Mouse (Mus musculus): ENCODE measurements around the gene Abca2.
"Not testable (repeated sequence)": the region's sequence is repeated elsewhere in the genome, so short reads cannot be mapped to it uniquely, and the experiment has no call there.

Gene Abca2

DNA sequence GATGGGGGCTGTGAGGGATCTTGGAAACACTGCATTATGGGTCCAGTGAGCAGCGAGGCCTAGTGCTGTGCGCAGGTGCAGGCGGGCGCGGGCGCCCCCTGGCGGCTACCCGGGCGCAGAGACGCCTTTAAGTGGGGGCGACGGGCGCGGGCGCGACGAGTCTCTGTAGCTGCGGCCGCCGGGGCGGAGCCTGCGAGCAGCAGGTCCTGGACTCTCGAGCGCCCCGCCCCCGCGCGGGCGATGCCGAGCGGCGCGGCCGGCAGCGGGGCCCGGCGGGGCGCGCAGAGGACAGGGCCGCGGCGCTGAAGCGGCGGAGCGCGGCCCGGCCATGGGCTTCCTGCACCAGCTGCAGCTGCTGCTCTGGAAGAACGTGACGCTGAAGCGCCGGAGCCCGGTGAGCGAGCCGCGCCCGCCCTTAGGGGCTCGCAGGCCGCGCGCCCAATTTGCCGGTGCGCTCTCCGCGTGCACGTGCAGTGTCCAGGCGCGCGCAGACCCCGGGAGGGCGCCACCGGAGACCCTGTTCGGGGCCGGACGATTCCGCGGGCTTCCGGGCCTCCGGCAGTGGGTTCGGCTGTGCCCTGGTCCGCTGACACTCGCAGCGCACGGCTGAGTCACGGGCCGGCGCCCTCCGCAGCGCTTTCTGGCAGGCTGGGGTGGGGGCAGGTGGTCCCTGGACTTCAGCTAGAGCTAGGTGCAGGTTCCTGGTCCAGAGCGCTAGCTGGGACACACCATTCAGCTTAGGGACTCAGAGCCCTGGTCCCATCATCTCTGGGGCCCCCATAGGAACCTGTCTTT is at the start of gene Abca2:
Gene Abca2 (plus strand): TSS at position 262 of the 795 bp plus-strand sequence.
- DNase-seq: peak; percentile 97 to 99

DNA sequence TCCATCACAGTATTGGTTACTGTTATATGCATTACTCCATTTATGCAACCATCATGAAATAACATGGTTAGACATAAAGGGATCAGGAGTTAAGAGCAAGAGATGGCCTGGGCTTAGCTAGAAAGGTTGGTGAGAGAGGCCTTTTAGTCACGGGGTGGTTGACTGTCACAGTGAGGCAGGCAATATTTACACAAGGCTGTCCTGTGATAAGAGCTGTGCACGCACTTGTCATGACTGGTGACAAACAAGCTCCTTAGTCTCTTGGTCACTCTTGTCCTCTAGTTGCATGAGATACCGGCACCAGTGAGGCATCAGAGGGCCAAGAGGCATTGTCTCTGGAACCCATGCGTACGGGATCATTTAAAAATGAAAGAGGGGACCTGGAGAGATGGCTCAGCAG is 44.0 kb upstream of the Abca2 start:
- DNase-seq: no peak

DNA sequence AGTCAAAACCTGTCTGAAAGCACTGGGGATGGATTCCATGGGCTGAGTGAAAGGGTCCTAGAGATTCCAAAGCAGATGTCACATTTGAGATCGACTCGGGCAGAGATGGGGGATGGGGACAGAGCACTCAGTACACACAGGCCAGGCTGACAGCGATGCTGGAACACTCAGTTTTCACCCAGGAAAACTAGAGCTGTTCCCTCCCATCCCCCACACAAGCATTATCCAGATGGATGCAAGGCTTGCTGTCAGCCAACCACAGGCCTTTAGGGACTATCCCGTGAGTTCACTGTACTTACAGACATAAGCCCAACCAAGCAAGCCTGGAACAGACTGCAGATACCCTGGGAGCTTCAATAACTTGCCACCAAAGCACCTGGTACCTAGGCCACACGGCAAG is 37.2 kb upstream of the Abca2 start:
- DNase-seq: no peak

DNA sequence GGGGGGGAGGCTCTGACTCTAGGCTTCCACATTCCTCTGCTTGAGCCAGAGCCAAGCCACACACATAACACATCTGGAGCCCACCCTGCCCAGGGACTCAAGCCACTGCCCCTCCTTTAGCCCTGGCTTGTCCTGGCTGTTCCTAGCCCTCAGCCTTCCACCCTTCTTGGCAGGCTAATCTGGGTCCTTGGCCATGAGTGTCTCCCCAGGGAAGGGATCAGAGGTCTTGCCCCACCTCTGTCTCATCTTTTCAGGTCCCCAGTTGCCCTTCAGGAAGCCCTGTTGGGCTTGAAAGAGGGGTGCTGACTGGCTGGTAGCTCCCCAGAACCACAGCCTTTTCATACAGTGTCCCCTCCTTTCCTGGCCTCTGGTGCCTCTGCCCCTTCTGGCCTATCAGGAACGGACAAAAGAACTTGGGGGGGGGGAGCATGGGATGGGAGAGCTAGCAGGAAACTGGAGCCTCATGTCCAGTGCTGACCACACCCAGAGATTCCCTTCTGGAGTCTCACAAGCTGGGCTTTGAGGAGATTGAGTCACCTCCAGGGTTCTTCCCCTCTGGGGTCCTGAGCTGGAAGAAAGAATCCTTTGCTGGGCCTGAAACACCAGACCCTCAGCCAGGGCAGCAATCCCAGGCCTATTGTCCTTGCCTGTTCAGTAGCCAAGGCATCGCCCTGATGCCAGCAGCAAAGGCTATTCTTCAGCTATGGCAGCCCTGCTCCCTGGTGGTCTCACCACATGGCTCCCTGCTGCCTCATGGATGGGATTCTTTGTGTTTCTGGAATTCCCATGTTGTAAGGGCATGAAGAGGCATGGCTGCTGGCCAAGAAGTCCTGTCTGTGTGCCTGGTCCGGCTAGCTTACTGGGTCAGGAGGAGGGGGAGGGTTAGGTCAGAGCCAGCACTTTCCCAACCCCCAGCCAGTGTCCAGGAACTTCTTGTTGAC is 34.0 kb upstream of the Abca2 start:
- peak; percentile 62 to 67 for DNase-seq

DNA sequence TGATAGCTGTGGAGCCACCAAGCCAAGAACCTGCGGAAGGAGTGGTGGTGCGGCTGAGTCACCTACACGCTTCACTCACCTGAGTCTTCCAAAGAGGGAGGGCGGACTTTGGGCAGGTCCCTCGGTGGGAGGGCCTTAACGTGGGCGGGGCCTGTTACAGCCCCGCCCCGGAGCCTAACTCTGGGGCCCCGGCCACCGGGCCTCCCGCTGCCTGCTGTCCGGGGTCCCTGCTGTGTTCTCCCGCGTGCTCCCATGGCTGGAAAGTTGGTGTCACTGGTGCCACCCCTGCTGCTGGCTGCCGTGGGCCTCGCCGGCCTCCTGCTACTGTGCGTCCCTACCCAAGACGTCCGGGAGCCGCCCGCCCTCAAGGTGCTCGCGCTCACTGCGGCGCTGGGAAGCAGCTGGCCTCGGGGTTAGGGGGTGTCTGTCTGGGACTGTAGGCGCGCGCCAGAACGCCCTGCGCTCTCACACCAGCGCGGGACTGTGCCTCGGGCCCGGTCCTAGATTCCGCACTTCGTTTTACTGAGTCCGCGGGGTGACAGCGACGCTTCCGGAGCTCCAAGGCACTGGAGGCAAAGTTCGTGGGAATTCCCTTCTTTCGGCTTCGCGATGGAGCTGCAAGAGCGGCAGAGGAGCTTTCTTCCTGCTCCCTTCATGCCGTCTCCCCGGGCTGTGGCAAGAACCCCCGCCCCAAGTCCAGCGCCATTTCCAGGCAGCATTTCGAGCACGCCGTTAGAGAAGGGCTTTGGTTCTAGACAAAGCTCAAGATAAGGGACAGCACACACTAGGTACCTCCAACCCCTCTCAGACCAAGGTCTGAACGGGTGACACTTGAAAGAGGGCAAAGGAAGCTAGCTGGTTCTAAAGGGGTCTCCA is 32.5 kb upstream of the Abca2 start, which contains the start of gene Entpd2:
Gene Entpd2 (plus strand): TSS at position 154 of the 876 bp plus-strand sequence.
- peak in 1 of 2 experiments; percentile 50 for DNase-seq

DNA sequence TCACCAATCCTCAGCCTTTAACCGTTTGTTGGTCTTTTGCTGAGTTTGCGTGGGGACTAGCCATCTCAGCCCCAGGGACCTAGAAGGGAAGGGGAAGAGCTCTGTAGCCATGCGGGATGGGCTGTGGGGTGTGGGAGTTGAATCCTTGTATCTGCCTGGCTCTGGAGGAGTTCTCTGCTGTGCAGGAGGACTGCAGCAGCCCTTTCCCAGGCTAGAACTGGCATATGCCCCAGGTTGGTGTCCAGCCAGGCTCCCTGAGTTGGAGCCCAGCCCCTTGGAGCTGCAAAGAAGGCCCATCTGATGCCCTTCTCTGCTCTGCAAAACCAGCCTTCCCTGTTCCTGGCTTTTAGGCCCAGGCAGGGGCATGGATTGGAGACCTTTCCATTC is 31.9 kb upstream of the Abca2 start:
- peak; percentile 87 to 88 for DNase-seq

DNA sequence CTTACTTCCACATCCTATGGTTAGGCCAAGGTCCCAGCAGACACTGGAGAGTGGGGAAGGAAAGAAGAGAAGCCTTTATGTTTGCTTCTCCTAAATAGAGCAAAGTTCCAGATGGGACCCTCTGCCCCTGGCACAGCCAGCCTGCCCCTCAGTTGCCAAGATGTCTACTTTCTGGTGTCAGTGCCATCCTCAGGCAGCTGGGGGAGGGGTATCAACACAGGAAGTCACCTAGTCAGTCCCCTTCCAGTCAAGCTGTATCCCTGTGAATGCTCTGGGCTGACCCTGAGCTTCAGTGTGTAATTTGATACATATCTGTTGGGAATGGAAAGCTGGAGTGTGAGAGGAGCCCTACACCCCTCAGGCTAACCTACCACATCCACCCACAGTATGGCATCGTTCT is 31.5 kb upstream of the Abca2 start:
- DNase-seq: peak; percentile 46 to 53

DNA sequence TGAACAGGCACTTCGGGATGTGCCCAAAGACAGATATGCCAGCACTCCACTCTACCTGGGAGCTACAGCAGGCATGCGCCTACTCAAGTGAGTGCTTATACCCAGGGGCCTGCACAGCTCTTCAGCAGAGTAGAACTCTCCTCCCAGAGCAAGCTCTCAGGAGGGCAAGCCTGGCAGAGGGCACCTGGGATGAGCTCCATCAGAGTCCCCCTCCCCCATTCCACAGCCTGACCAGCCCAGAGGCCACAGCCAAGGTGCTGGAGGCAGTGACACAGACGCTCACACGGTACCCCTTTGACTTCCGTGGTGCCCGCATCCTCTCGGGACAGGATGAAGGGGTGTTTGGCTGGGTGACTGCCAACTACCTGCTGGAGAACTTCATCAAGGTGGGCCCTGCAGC is 30.4 kb upstream of the Abca2 start:
- no peak for DNase-seq

DNA sequence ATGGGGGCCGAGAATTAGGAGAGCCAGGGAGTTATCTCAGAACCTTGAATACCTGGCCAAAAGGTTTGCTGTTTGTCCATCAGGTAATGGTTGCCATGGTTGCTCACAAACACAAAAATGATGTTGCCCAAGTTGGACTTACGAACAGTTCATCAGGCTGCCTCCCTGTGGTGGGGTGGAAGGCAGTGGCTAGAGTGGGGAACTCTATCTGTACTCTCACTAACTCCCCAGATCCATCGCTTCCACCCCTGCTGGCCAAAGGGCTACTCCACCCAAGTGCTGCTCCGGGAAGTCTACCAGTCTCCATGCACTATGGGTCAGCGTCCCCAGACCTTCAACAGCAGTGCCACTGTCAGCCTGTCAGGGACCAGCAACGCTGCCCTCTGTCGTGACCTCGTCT is 29.5 kb upstream of the Abca2 start, which contains the start of gene Npdc1:
Gene Npdc1 (plus strand): TSS at position 301 of the 400 bp plus-strand sequence.
- DNase-seq: no peak

DNA sequence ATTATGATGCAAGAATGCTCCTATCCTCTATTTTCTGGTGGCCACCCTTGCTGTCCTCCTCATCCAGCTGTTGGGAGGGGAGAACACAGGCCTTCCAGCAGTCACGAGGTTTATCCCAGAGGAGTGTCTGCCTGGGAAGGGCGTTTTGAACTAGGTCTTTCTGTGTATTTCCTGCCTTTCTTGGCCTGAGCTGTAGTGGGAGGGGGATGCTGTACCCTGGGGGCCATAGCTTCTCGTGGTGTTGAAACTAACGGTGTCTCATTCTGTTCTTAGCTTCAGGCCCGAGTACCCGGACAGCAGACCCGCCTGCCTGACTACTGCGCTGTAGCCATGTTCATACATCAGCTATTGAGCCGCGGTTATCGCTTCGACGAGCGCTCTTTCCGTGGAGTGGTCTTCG is 28.2 kb upstream of the Abca2 start:
- DNase-seq: no peak

DNA sequence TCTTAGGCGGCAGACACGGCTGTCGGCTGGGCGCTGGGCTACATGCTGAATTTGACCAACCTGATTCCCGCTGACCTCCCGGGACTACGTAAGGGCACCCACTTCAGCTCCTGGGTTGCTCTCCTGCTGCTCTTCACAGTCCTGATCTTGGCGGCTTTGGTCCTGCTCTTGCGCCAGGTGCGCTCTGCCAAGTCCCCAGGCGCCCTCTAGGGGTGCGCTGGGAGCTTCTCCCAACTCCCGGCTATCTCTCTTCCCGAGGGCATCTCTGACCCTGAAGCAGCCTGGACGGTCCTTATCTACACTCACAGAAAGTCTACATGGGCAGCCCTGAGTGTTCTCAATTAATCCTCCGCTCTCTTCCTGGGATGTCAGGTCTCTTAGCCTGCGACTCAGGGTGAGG is 27.7 kb upstream of the Abca2 start:
- peak; percentile 77 to 80 for DNase-seq

DNA sequence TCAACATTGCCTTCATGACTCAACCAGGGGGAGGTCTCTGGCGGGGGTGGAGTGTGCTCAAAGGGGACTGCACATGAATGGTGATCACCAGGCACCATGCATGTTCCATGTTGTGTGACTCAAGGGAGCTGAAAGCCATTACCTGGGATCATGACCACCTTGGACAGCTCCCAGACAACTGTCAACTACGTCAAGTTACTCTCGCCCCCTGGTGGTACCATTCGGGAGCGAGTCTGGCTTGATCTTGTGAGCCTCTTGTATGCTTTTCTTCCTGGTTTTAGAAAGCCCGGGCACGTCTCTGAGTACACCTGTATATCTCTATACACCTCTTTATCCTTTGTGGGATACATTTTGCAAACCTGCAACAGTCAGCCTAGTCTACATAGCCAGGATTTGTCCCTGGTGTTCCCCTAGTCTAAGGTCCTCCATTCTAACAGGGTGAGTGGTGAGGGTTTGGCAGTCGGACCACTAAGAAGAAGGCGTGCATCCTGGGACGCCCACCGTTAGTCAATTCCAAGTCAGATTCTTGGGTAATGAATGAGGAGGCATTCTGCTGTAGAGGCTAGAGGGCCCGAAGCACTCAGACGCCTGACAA is 26.0 kb upstream of the Abca2 start:
- peak; percentile 87 to 96 for DNase-seq

DNA sequence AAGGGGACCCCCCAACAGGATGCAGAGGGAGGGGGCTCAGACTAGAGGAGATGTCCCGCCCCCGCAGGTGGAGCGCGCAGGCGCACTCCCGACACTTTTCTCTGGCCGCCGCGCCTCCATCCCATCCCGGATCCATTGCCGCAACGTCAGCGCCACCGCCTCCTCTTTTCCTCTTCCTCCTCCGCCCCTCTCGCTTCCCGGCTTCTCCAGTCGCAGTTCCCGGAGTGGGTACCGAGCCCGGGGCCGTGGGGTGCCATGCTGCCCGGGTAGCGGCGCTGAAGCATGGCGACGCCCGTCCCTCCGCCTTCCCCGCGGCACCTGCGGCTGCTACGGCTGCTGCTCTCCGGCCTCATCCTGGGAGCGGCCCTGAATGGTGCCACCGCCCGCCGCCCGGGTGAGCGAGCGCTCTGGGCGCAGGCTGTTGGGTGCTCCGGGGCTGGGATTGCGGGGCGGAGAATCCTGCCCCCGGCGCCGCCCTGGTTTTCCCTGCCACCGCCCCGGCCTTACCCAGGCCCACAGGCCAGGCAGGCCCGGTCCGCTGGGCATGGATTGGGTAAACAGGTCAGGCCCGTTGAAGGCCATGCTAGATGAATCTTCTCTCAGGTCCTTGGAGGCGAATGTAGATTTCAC is 25.4 kb upstream of the Abca2 start:
- peak; percentile 91 to 94 for DNase-seq

DNA sequence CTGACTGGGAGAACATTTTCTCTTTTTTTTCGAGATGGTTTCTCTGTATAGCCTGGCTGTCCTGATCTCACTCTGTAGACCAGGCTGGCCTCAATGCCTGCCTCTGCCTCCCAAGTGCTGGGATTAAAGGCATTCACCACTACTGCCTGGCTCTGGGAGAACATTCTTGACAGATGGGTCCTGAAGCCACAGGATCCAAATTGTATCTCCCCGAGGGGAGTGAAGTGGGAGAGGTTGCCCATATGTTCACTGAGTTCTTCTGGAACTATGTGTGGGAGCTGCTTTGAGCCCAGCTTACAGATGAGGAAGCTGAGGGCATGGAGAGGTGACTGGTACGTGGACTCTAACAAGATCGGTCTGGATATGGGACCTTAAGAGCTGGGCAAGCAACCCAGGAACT is 24.5 kb upstream of the Abca2 start:
- no peak for DNase-seq

DNA sequence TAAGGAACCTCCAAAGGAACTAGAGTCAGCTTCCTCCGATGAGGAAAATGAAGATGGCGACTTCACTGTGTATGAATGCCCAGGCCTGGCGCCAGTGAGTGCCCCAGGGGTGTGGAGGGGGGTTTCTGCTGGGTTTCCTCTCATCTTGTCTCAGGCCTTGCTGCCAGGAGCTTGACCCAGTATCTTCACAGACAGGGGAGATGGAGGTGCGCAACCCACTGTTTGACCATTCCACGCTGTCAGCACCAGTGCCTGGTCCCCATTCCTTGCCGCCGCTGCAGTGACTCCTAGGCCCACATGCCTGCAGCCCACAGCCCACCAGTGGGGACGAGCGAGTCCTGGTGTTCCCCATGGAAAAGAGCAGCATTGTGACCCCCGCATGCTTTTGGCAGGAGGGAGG is 19.6 kb upstream of the Abca2 start:
- DNase-seq: no peak

DNA sequence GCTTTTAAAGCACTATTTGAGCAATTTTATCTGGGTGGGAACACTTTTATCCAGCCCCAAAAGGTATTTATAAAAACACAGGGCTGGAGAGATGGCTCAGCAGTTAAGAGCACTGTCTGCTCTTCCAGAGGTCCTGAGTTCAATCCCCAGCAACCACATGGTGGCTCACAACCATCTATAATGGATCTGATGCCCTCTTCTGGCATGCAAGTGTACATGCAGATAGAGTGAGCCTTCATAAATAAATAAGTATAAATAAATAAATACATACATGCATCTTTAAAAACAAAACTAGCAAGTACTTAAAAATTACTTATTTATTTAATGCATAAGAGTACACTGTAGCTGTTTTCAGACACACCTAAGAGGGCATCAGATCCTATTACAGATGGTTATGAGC is 15.1 kb upstream of the Abca2 start:
- DNase-seq: not testable (repeated sequence)

DNA sequence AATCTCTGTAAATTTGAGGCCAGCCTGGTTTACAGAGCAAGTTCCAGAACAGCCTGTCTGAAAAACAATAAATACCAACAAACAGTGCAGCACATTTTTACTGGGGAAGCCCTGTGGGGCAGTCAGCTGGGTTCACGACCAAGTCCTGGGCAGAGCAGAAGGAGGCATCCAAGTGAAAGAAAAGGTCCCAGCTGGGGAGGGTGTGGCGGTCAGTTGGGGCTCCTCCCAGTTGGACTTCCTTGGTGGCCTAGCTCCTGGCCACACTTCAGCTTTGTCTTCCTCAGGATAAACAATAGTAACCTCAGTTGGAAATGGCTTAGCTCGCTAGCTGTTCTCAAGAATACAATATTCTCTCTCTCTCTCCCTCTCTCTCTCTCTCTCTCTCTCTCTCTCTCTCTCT is 11.1 kb upstream of the Abca2 start:
- DNase-seq: peak; percentile 34 to 52

DNA sequence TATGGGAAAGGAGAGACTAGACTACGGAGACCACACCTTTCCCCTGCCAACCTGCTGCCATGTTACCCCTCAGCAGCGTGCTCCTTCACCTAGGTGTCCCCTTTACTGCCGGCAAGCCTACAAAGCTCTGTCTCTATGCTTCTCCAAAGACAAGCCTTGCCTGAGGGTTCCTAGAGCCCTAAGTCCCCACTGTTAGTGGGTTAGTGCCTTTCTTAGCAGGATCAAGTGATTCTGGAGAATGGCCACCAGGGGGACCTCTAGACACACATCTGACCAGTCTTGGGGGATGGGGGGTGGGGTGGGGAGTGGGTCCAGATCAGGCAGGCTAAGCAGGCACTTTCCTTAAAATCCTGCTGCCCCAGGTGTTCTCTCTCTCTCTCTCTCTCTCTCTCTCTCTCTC is 6.6 kb upstream of the Abca2 start:
- DNase-seq: peak; percentile 80 to 82

DNA sequence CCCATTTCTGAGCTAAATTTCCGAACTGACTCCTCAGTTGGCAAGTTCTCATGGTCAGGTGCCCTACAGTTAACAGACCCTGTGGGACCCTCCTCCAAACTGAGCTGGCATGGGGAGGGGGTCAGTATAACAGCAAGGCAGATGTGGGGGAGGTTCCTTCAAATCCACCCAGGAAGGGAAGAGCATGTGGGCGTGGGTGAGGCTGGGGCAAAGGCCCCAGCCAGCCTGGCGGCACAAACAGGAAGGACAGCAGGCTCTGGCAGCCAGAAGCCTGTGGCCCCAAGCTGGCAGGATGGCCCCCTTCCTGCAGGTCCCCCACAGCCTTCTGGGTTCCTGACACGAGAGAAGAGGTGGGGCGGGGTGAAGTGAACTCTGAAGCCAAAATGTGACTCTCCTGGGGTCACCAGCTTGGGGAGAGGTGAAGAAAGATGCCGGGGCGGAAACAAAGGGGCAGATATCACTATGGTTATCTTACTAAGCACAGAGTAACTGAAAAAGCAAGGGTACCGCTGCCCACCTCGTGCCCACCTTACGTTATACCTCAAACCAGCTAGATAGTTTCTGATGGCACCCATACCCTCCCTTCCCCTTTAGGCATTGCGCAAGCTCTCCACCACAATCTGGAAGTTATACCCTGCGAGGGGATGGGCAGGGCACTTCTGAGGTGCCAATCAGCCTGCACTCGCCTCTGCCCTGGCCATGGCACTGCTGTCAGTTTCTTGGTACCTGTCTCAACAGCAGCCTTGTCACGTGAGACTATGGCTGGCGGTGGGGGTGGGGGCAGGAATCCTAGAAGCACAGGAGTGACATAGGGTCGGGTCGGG is 5.7 kb upstream of the Abca2 start, which contains the start of gene Fut7:
Gene Fut7 (plus strand): TSS at position 681 of the 824 bp plus-strand sequence.
- no peak for DNase-seq

DNA sequence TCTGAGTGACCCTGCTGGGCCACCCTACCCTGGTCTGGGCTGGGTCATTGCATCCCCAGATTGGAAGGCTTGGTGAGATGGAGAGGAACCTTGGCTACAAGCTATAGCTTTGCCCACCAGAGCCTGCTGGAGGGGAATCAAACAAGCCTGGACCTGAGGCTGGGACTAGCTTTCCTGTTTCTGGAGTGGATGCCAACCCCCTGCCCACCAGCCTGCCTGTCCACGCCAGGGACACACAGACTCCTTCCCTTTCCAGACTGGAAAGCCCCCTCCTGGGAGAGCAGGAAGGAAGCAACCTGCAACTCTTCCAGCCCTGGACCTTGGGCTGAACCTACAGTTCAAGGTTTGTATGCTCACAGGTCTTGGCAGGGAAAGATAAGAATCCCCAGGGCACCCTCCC is 4.9 kb upstream of the Abca2 start:
- peak; percentile 57 to 65 for DNase-seq

DNA sequence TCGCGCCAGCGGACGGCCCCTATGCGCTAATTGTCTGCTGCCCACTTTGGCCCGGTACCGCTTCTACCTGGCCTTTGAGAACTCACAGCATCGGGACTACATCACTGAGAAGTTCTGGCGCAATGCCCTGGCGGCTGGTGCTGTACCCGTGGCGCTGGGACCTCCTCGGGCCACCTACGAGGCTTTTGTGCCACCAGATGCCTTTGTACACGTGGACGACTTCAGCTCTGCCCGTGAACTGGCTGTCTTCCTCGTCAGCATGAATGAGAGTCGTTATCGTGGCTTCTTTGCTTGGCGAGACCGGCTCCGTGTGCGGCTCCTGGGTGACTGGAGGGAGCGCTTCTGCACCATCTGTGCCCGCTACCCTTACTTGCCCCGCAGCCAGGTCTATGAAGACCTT is 3.0 kb upstream of the Abca2 start:
- peak; percentile 65 to 75 for DNase-seq

Measured in cerebellum, postnatal 14 days (tissue).